ENCODE assay signal across 24 mouse cellular contexts in the genomic region with DNA sequence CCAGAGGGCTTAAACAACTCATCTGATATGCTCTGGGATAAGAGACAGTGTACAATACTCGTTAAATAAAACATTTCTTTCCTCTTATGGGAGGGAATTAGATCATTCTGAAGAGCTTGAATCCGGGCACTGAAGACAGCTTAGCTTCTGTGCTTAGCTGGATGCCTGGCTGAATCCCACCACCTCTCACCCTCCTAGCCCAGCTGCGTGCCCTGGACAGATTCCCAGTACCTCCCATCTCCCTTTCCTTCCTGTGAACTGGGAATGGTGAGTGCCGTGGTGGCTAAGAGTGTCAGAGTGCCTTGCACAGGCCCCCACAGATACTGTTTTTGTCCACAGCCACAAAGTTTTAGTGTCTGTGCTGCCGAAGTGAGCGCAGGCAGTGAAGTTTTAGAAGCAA. TPM values are rescaled to one million over a fixed set of nuclear protein-coding genes. Genes with fewer than 3 reads are reported as not detected.
DNase-seq lines count a peak whose midpoint lies in the region; ATAC-seq and TF ChIP-seq lines count a peak whose summit lies in the region.
"Had no signal": no experiment of that assay in that cellular context is flagged by ENCODE, and none has a peak within 500 bp of the region (broad histone marks: within the 10 kb centered on the region; RNA-seq: fewer than 3 reads in every experiment).

No protein-coding gene starts in this region.

- H3K4me1 ChIP-seq in forebrain, embryonic 10.5 days = peaks cover 21% of the 10 kb centered on the region
- peaks cover 34% of the 10 kb centered on the region for H3K4me1 ChIP-seq in forebrain, embryonic 12.5 days
- H3K4me1 ChIP-seq in midbrain, embryonic 12.5 days = peaks cover 13% of the 10 kb centered on the region
- peaks cover 4% of the 10 kb centered on the region; the same call in 1 of the 2 replicates for H3K4me1 ChIP-seq in midbrain, embryonic 11.5 days (ENCODE audit: control insufficient read depth, insufficient read depth, low read length)
- H3K4me1 ChIP-seq in hindbrain, embryonic 13.5 days (replicated peaks) = peaks cover 49% of the 10 kb centered on the region
- H3K4me1 ChIP-seq in midbrain, postnatal 0 days (ENCODE audit: insufficient read depth, low read length) = no peaks in the 10 kb centered on the region
- H3K4me1 ChIP-seq: heart, embryonic 13.5 days; liver, embryonic 13.5 days had no signal

- no peak for ATAC-seq in forebrain, embryonic 12.5 days (ENCODE audit: low FRiP score)
- no peak for ATAC-seq in midbrain, embryonic 12.5 days (ENCODE audit: low FRiP score, low read depth)
- ATAC-seq in midbrain, embryonic 11.5 days (ENCODE audit: low FRiP score) = no peak
- ATAC-seq in hindbrain, embryonic 13.5 days (ENCODE audit: low FRiP score) = no peak
- no peak for ATAC-seq in midbrain, postnatal 0 days (ENCODE audit: low FRiP score)
- ATAC-seq: forebrain, embryonic 14.5 days; intestine, embryonic 16.5 days had no signal

- H3K36me3 ChIP-seq in forebrain, embryonic 10.5 days (replicated peaks) = no peaks in the 10 kb centered on the region
- H3K36me3 ChIP-seq in forebrain, embryonic 12.5 days (replicated peaks) = no peaks in the 10 kb centered on the region
- H3K36me3 ChIP-seq in midbrain, embryonic 12.5 days = no peaks in the 10 kb centered on the region
- no peaks in the 10 kb centered on the region for H3K36me3 ChIP-seq in midbrain, embryonic 11.5 days (ENCODE audit: control insufficient read depth, insufficient read depth, low read length)
- H3K36me3 ChIP-seq in hindbrain, embryonic 13.5 days = no peaks in the 10 kb centered on the region
- no peaks in the 10 kb centered on the region for H3K36me3 ChIP-seq in midbrain, postnatal 0 days (ENCODE audit: insufficient read depth, low read length)
- H3K36me3 ChIP-seq: heart, embryonic 13.5 days; liver, embryonic 13.5 days had no signal

- 0 out of 2 replicates have a peak overlapping the region, but pooled peaks have one; percentile 41 for H3K27ac ChIP-seq in forebrain, embryonic 10.5 days
- H3K27ac ChIP-seq in forebrain, embryonic 12.5 days = no peak overlapping the region
- peak overlapping the region; percentile 60 for H3K27ac ChIP-seq in midbrain, embryonic 12.5 days (replicated peaks)
- no peak overlapping the region; the same call in 1 of the 2 replicates for H3K27ac ChIP-seq in midbrain, embryonic 11.5 days (ENCODE audit: low read depth, low read length)
- peak overlapping the region; percentile 78 for H3K27ac ChIP-seq in hindbrain, embryonic 13.5 days
- H3K27ac ChIP-seq in midbrain, postnatal 0 days (ENCODE audit: low read depth, low read length) = no peak overlapping the region
- H3K27ac ChIP-seq: heart, embryonic 13.5 days; liver, embryonic 13.5 days had no signal

- TF ChIP-seq CTCF in midbrain, postnatal 0 days (IDR thresholded peaks at IDR 0.05) = no peak

- H3K9me3 ChIP-seq in forebrain, embryonic 10.5 days = no peaks in the 10 kb centered on the region; the same call in 1 of the 2 replicates
- H3K9me3 ChIP-seq in forebrain, embryonic 12.5 days = no peaks in the 10 kb centered on the region
- H3K9me3 ChIP-seq in midbrain, embryonic 12.5 days = no peaks in the 10 kb centered on the region
- no peaks in the 10 kb centered on the region for H3K9me3 ChIP-seq in midbrain, embryonic 11.5 days (ENCODE audit: control insufficient read depth, low read length)
- no peaks in the 10 kb centered on the region for H3K9me3 ChIP-seq in hindbrain, embryonic 13.5 days
- no peaks in the 10 kb centered on the region for H3K9me3 ChIP-seq in midbrain, postnatal 0 days (ENCODE audit: low read length)
- H3K9me3 ChIP-seq: heart, embryonic 13.5 days; liver, embryonic 13.5 days had no signal

- no peak for DNase-seq in forebrain, embryonic 10.5 days (ENCODE audit: extremely low spot score, low spot score)
- no peak for DNase-seq in midbrain, embryonic 11.5 days (ENCODE audit: low spot score, missing footprints)
- peak; percentile 57 for DNase-seq in midbrain, postnatal 0 days (ENCODE audit: low spot score)
- no peak for DNase-seq in frontal cortex, postnatal 14 days (ENCODE audit: low spot score in 2 of 2)
- no peak for DNase-seq in cerebellum, adult 11 months
- DNase-seq: adrenal gland, postnatal 25 days; cerebellum, adult 9-10 months; heart, postnatal 36 days; liver, embryonic 13.5 days; thymus, adult 18-20 months had no signal

- H3K4me3 ChIP-seq in forebrain, embryonic 10.5 days = no peak overlapping the region
- no peak overlapping the region for H3K4me3 ChIP-seq in forebrain, embryonic 12.5 days (replicated peaks)
- no peak overlapping the region for H3K4me3 ChIP-seq in midbrain, embryonic 12.5 days
- H3K4me3 ChIP-seq in midbrain, embryonic 11.5 days (ENCODE audit: low read depth, low read length) = no peak overlapping the region
- H3K4me3 ChIP-seq in hindbrain, embryonic 13.5 days = no peak overlapping the region
- H3K4me3 ChIP-seq in midbrain, postnatal 0 days (ENCODE audit: low read depth, low read length) = no peak overlapping the region
- H3K4me3 ChIP-seq: heart, embryonic 13.5 days; liver, embryonic 13.5 days had no signal

- peaks cover 56% of the 10 kb centered on the region for H3K27me3 ChIP-seq in forebrain, embryonic 10.5 days (ENCODE audit: poor library complexity, severe bottlenecking)
- H3K27me3 ChIP-seq in forebrain, embryonic 12.5 days = peaks cover 29% of the 10 kb centered on the region; the same call in 1 of the 2 replicates
- H3K27me3 ChIP-seq in midbrain, embryonic 12.5 days = peaks cover 5% of the 10 kb centered on the region; the same call in 1 of the 2 replicates
- no peaks in the 10 kb centered on the region for H3K27me3 ChIP-seq in midbrain, embryonic 11.5 days (ENCODE audit: control insufficient read depth, insufficient read depth, low read length)
- no peaks in the 10 kb centered on the region for H3K27me3 ChIP-seq in hindbrain, embryonic 13.5 days
- no peaks in the 10 kb centered on the region for H3K27me3 ChIP-seq in midbrain, postnatal 0 days (ENCODE audit: insufficient read depth, low read length)
- H3K27me3 ChIP-seq: heart, embryonic 13.5 days had no signal

- 79% methylated on average over 6 of the region's 6 CpGs for WGBS in forebrain, embryonic 10.5 days
- 65% methylated on average over 6 of the region's 6 CpGs for WGBS in forebrain, embryonic 12.5 days
- 59% methylated on average over 6 of the region's 6 CpGs for WGBS in midbrain, embryonic 12.5 days
- 67% methylated on average over 6 of the region's 6 CpGs for WGBS in midbrain, embryonic 11.5 days
- 65% methylated on average over 6 of the region's 6 CpGs for WGBS in hindbrain, embryonic 13.5 days
- 34% methylated on average over 6 of the region's 6 CpGs for WGBS in midbrain, postnatal 0 days

- no peak overlapping the region for H3K4me2 ChIP-seq in forebrain, embryonic 12.5 days
- no peak overlapping the region for H3K4me2 ChIP-seq in midbrain, embryonic 12.5 days (replicated peaks)
- H3K4me2 ChIP-seq in midbrain, embryonic 11.5 days = no peak overlapping the region
- H3K4me2 ChIP-seq in hindbrain, embryonic 13.5 days = no peak overlapping the region
- H3K4me2 ChIP-seq in midbrain, postnatal 0 days (ENCODE audit: low read depth, low read length, poor library complexity, severe bottlenecking) = no peak overlapping the region
- H3K4me2 ChIP-seq: heart, embryonic 13.5 days; liver, embryonic 13.5 days had no signal

- no peak overlapping the region for H3K9ac ChIP-seq in forebrain, embryonic 12.5 days
- no peak overlapping the region for H3K9ac ChIP-seq in midbrain, embryonic 12.5 days (replicated peaks)
- no peak overlapping the region for H3K9ac ChIP-seq in midbrain, embryonic 11.5 days (ENCODE audit: low read length)
- H3K9ac ChIP-seq in hindbrain, embryonic 13.5 days = no peak overlapping the region
- no peak overlapping the region for H3K9ac ChIP-seq in midbrain, postnatal 0 days (replicated peaks; ENCODE audit: low read length, poor library complexity, severe bottlenecking)
- H3K9ac ChIP-seq: heart, embryonic 13.5 days; liver, embryonic 13.5 days had no signal

RNA-seq across cellular contexts. Expression of a gene that starts 27.5 kb away (rescaled TPM):
- polyA plus RNA-seq in forebrain, embryonic 10.5 days (2016; fragmentation: Nextera tagmentation; extraction: Ambion mirVana) = 0.17 and 0.73 TPM in 2 replicates
- polyA plus RNA-seq in forebrain, embryonic 12.5 days (2016; fragmentation: Nextera tagmentation; extraction: Ambion mirVana) = 0.38 and 0.42 TPM in 2 replicates
- polyA plus RNA-seq in midbrain, embryonic 12.5 days (2016; fragmentation: Nextera tagmentation; extraction: Ambion mirVana) = 5.0 and 5.7 TPM in 2 replicates
- 9.1 and 9.5 TPM in 2 replicates for polyA plus RNA-seq in midbrain, embryonic 11.5 days (2014; fragmentation: Nextera tagmentation; extraction: Ambion mirVana)
- polyA plus RNA-seq in hindbrain, embryonic 13.5 days (2015; fragmentation: Nextera tagmentation; extraction: Ambion mirVana) = 1.3 and 1.7 TPM in 2 replicates
- total RNA-seq in midbrain, postnatal 0 days (2014; rRNA removed) = not detected in 2 replicates
- 0.12 TPM in 1 of 2 replicates, not detected in the other for polyA plus RNA-seq in midbrain, postnatal 0 days (2015; fragmentation: Nextera tagmentation; extraction: Ambion mirVana)
- total RNA-seq: adrenal gland, postnatal 25 days; granulocyte monocyte progenitor cell, adult 5-6 weeks; heart, postnatal 36 days; layer of hippocampus, adult 18-20 months; left cerebral cortex, adult 18-20 months; monocyte, adult 5-6 weeks; neutrophil, adult 5-6 weeks had no signal
- polyA plus RNA-seq: heart, embryonic 13.5 days; intestine, embryonic 16.5 days; liver, embryonic 13.5 days; lung, embryonic 16.5 days; stomach, embryonic 14.5 days; urinary bladder, adult 2 months had no signal

Comparison
In these comparisons a context has a peak if more than half of its experiments do, and no peak if none do; other contexts are left out.
1. H3K27ac ChIP-seq: peak in forebrain, embryonic 10.5 days (single experiment), midbrain, embryonic 12.5 days (single experiment) and hindbrain, embryonic 13.5 days (single experiment); none in forebrain, embryonic 12.5 days (single experiment), midbrain, embryonic 11.5 days (single experiment) and midbrain, postnatal 0 days (single experiment).